Comparison of ENCODE assay signal across 17 mouse cellular contexts in the genomic region with DNA sequence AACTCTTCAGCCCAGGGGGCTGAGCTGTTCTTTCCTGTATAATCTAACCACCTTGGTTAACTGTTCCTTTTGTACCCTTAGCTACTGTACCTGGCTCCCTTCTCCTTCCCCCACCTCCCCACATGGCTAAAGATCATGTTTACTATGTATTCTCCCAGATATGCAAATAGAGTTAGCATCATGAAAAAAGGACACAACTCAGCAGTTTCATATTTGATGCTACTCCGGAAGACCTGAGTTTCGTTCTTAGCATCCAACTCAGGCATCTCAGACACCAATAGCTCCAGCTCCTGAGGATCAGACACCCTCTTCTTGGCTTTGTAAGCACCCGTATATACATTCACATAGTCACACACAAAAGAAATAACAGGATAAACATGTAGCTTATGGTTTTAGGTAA.
"Had no signal": no experiment of that assay in that cellular context is flagged by ENCODE, and none has a peak within 500 bp of the region (broad histone marks: within the 10 kb centered on the region; RNA-seq: fewer than 3 reads in every experiment).

No protein-coding gene starts in this region.

- H3K4me3 ChIP-seq: lung, embryonic 15.5 days; megakaryocyte, embryonic 14.5 days; midbrain, embryonic 13.5 days; midbrain, embryonic 15.5 days; neural tube, embryonic 12.5 days had no signal

- H3K27ac ChIP-seq: lung, embryonic 15.5 days; macrophage; midbrain, embryonic 13.5 days; midbrain, embryonic 15.5 days; neural tube, embryonic 12.5 days had no signal

- ATAC-seq: lung, postnatal 0 days; midbrain, embryonic 13.5 days; midbrain, embryonic 15.5 days had no signal

- DNase-seq: lung, adult 2 months; lung, postnatal 14 days; lung, postnatal 36 days; right cerebral cortex, postnatal 25 days; right cerebral cortex, postnatal 4 days; spleen, adult 18-20 months; thymus, adult 2 months; thymus, postnatal 25 days; thymus, postnatal 4 days had no signal

- H3K4me2 ChIP-seq: lung, embryonic 15.5 days; midbrain, embryonic 11.5 days; midbrain, embryonic 13.5 days; midbrain, embryonic 15.5 days; neural tube, embryonic 12.5 days had no signal

- H3K9ac ChIP-seq: lung, embryonic 15.5 days; midbrain, embryonic 13.5 days; midbrain, embryonic 15.5 days; neural tube, embryonic 12.5 days had no signal

- H3K4me1 ChIP-seq: lung, embryonic 15.5 days; megakaryocyte, embryonic 14.5 days; midbrain, embryonic 13.5 days; midbrain, embryonic 15.5 days; neural tube, embryonic 12.5 days had no signal

- H3K9me3 ChIP-seq: lung, embryonic 15.5 days; megakaryocyte, embryonic 14.5 days; midbrain, embryonic 13.5 days; midbrain, embryonic 15.5 days; neural tube, embryonic 12.5 days had no signal

- H3K27me3 ChIP-seq: lung, embryonic 15.5 days; megakaryocyte, embryonic 14.5 days; midbrain, embryonic 13.5 days; midbrain, embryonic 15.5 days; neural tube, embryonic 12.5 days had no signal
